Mouse (Mus musculus) myocyte (in vitro differentiated cells): ENCODE measurements around the gene Tnrc18.

Experiments used
- CEBPB ChIP-seq: IDR thresholded peaks from 2 replicates; pipeline ENCODE4 v1.6.1; 2011; ENCODE audit warnings: mild to moderate bottlenecking, moderate library complexity; ENCODE audit not compliant: poor library complexity, insufficient read depth, severe bottlenecking
- E2F4 ChIP-seq: IDR thresholded peaks from one replicate; pipeline ENCODE4 v1.6.1; 2011; ENCODE audit warnings: mild to moderate bottlenecking, control low read depth, moderate library complexity; ENCODE audit not compliant: insufficient read depth
- MAX ChIP-seq: IDR thresholded peaks from one replicate; pipeline ENCODE4 v1.6.1; 2011; ENCODE audit warnings: low read depth, mild to moderate bottlenecking, control low read depth
- MYOD1 ChIP-seq, 3 experiments: IDR thresholded peaks; one replicate each; pipeline ENCODE4 v1.6.1; 2011; ENCODE audit warnings: control low read depth in 2 of 3, low read depth in 2 of 3, mild to moderate bottlenecking in 2 of 3, moderate library complexity in 1 of 3; ENCODE audit not compliant: insufficient read length in 2 of 3, control insufficient read depth in 1 of 3
- MYOG ChIP-seq, 3 experiments: IDR thresholded peaks; one replicate each; pipeline ENCODE4 v1.6.1; 2011; ENCODE audit warnings: control low read depth in 2 of 3, low read depth in 2 of 3, mild to moderate bottlenecking in 2 of 3; ENCODE audit not compliant: insufficient read length in 2 of 3, control insufficient read depth in 1 of 3, insufficient read depth in 1 of 3
- POLR2A ChIP-seq: IDR thresholded peaks from one replicate; pipeline ENCODE4 v1.6.1; 2011; ENCODE audit warnings: low read depth, mild to moderate bottlenecking, control low read depth, moderate library complexity; ENCODE audit not compliant: insufficient read length
- POLR2AphosphoS2 ChIP-seq: IDR thresholded peaks from one replicate; pipeline ENCODE4 v1.6.1; 2011; ENCODE audit warnings: low read depth, control low read depth; ENCODE audit not compliant: insufficient read length
- REST ChIP-seq: IDR thresholded peaks from one replicate; pipeline ENCODE4 v1.6.1; 2011; ENCODE audit warnings: mild to moderate bottlenecking, control low read depth, moderate library complexity; ENCODE audit not compliant: insufficient read depth, insufficient read length
- SRF ChIP-seq: IDR thresholded peaks from one replicate; pipeline ENCODE4 v1.6.1; 2011; ENCODE audit warnings: low read depth; ENCODE audit not compliant: control insufficient read depth, insufficient read length
- TCF12 ChIP-seq: IDR thresholded peaks from one replicate; pipeline ENCODE4 v1.6.1; 2011; ENCODE audit warnings: mild to moderate bottlenecking, control low read depth; ENCODE audit not compliant: poor library complexity, insufficient read depth, severe bottlenecking
- TCF3 ChIP-seq: IDR thresholded peaks from one replicate; pipeline ENCODE4 v1.6.1; 2011; ENCODE audit warnings: low read depth, control low read depth; ENCODE audit not compliant: insufficient read length
- USF1 ChIP-seq: IDR thresholded peaks from one replicate; pipeline ENCODE4 v1.6.1; 2011; ENCODE audit warnings: low read depth, mild to moderate bottlenecking, control low read depth, moderate library complexity

- TF ChIP-seq POLR2A = no peak
- TF ChIP-seq MYOD1 (IDR thresholded peaks at IDR 0.05; ENCODE audit: control insufficient read depth in 1 of 3, insufficient read length in 2 of 3, low read depth in 2 of 3) = no peak
- no peak for TF ChIP-seq USF1
- TF ChIP-seq SRF = no peak
- no peak for TF ChIP-seq E2F4
- TF ChIP-seq MAX = no peak
- no peak for TF ChIP-seq MYOG (IDR thresholded peaks at IDR 0.05; ENCODE audit: control insufficient read depth in 1 of 3, insufficient read depth in 1 of 3, insufficient read length in 2 of 3, low read depth in 2 of 3)
- TF ChIP-seq TCF12 = no peak
- no peak for TF ChIP-seq POLR2AphosphoS2
- no peak for TF ChIP-seq TCF3
- no peak for TF ChIP-seq REST
- no peak for TF ChIP-seq CEBPB
Observed at GRCm38 (mm10) chr5:142703569-142703968, 113.9 kb downstream of the Tnrc18 start.
